21 mouse cellular contexts compared by ENCODE assay signal in the genomic region with DNA sequence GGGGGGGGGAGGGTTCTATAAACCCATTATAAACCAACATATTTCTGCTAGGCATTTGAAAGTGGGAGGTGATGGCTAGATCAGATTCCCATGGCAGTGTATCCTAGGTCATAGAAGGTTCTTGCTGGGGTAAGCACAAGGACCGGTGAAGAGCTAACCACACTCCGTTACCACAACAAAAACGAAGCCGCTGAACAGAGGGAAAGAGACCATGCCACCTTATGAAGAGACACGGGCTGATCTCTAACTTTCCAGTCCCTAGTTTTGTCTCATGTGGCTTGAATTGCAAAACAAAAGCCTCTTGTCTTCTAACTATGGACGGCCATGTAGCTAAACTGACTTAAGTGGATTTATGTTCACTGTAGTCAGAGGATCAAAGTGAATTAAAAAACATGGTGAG. TPM values are rescaled to one million over a fixed set of nuclear protein-coding genes. Genes with fewer than 3 reads are reported as not detected.
DNase-seq lines count a peak whose midpoint lies in the region; ATAC-seq and TF ChIP-seq lines count a peak whose summit lies in the region.
"Had no signal": no experiment of that assay in that cellular context is flagged by ENCODE, and none has a peak within 500 bp of the region (broad histone marks: within the 10 kb centered on the region; RNA-seq: fewer than 3 reads in every experiment).

No protein-coding gene starts in this region.

- H3K9me3 ChIP-seq in midbrain, embryonic 11.5 days (ENCODE audit: control insufficient read depth, low read length), result no peaks in the 10 kb centered on the region
- no peaks in the 10 kb centered on the region for H3K9me3 ChIP-seq in midbrain, embryonic 14.5 days (ENCODE audit: control insufficient read depth, low read length)
- H3K9me3 ChIP-seq: forebrain, embryonic 10.5 days; forebrain, embryonic 13.5 days; heart, embryonic 10.5 days; hindbrain, embryonic 12.5 days; hindbrain, embryonic 15.5 days had no signal

- peak overlapping the region; percentile 54; the same call in 1 of the 2 replicates for H3K27ac ChIP-seq in gastrocnemius, adult 2 months
- no peak overlapping the region for H3K27ac ChIP-seq in midbrain, embryonic 11.5 days (ENCODE audit: low read depth, low read length)
- no peak overlapping the region for H3K27ac ChIP-seq in midbrain, embryonic 14.5 days (replicated peaks; ENCODE audit: low read depth, low read length)
- H3K27ac ChIP-seq: forebrain, embryonic 10.5 days; forebrain, embryonic 13.5 days; heart, adult 2 months; heart, embryonic 10.5 days; hindbrain, embryonic 12.5 days; hindbrain, embryonic 15.5 days had no signal

- 87% methylated on average over 6 of the region's 6 CpGs for WGBS in midbrain, embryonic 11.5 days
- 93% methylated on average over 6 of the region's 6 CpGs for WGBS in midbrain, embryonic 14.5 days

- H3K4me3 ChIP-seq in gastrocnemius, adult 2 months, result no peak overlapping the region
- H3K4me3 ChIP-seq in midbrain, embryonic 11.5 days (ENCODE audit: low read depth, low read length), result no peak overlapping the region
- no peak overlapping the region for H3K4me3 ChIP-seq in midbrain, embryonic 14.5 days (replicated peaks; ENCODE audit: low read depth, low read length)
- H3K4me3 ChIP-seq: forebrain, embryonic 10.5 days; forebrain, embryonic 13.5 days; heart, adult 2 months; heart, embryonic 10.5 days; hindbrain, embryonic 12.5 days; hindbrain, embryonic 15.5 days had no signal

- intact Hi-C loops in gastrocnemius, adult 2 months (cut with DNase I), result no loop called here
- intact Hi-C loops in gastrocnemius, postnatal 36 days (cut with DNase I), result no loop called here

- no peak overlapping the region for H3K9ac ChIP-seq in midbrain, embryonic 11.5 days (ENCODE audit: low read length)
- H3K9ac ChIP-seq in midbrain, embryonic 14.5 days (replicated peaks; ENCODE audit: low read length), result no peak overlapping the region
- H3K9ac ChIP-seq: forebrain, embryonic 13.5 days; hindbrain, embryonic 12.5 days; hindbrain, embryonic 15.5 days had no signal

- H3K27me3 ChIP-seq in midbrain, embryonic 11.5 days (ENCODE audit: control insufficient read depth, insufficient read depth, low read length), result no peaks in the 10 kb centered on the region
- H3K27me3 ChIP-seq in midbrain, embryonic 14.5 days (ENCODE audit: control insufficient read depth, insufficient read depth, low read length), result no peaks in the 10 kb centered on the region
- H3K27me3 ChIP-seq: forebrain, embryonic 13.5 days; hindbrain, embryonic 12.5 days; hindbrain, embryonic 15.5 days had no signal

- no peaks in the 10 kb centered on the region for H3K4me1 ChIP-seq in midbrain, embryonic 11.5 days (ENCODE audit: control insufficient read depth, insufficient read depth, low read length)
- no peaks in the 10 kb centered on the region for H3K4me1 ChIP-seq in midbrain, embryonic 14.5 days (ENCODE audit: control insufficient read depth, insufficient read depth, low read length)
- H3K4me1 ChIP-seq: forebrain, embryonic 10.5 days; forebrain, embryonic 13.5 days; hindbrain, embryonic 12.5 days; hindbrain, embryonic 15.5 days had no signal

- H3K36me3 ChIP-seq in midbrain, embryonic 11.5 days (ENCODE audit: control insufficient read depth, insufficient read depth, low read length), result no peaks in the 10 kb centered on the region
- no peaks in the 10 kb centered on the region for H3K36me3 ChIP-seq in midbrain, embryonic 14.5 days (ENCODE audit: control insufficient read depth, insufficient read depth, low read length)
- H3K36me3 ChIP-seq: forebrain, embryonic 10.5 days; heart, embryonic 10.5 days; hindbrain, embryonic 12.5 days; hindbrain, embryonic 15.5 days had no signal

- no peak for DNase-seq in gastrocnemius, adult 2 months
- DNase-seq in gastrocnemius, postnatal 36 days, result no peak
- DNase-seq in midbrain, embryonic 11.5 days (ENCODE audit: low spot score, missing footprints), result peak; percentile 57
- DNase-seq in midbrain, embryonic 14.5 days, result no peak
- DNase-seq in naive thymus-derived CD4-positive, alpha-beta T cell, adult 2 months (ENCODE audit: low read depth), result peak; percentile 79
- DNase-seq in layer of hippocampus, adult 11-12 months (ENCODE audit: low spot score), result no peak
- DNase-seq: adrenal gland, postnatal 10 days; adrenal gland, postnatal 36 days; cerebellum, adult 18-20 months; cerebellum, adult 9-10 months; cerebellum, postnatal 14 days; gastrocnemius, postnatal 14 days; heart, adult 2 months had no signal

- ATAC-seq in midbrain, embryonic 11.5 days (ENCODE audit: low FRiP score), result no peak
- ATAC-seq in midbrain, embryonic 14.5 days (ENCODE audit: low FRiP score, low TSS enrichment), result no peak
- peak; percentile 57 for ATAC-seq in CD4-positive, CD25-positive, alpha-beta regulatory T cell, adult 4 months
- ATAC-seq in megakaryocyte progenitor cell, adult 5-6 weeks (replicated peaks; ENCODE audit: poor library complexity), result no peak
- ATAC-seq: forebrain, embryonic 13.5 days; forebrain, embryonic 16.5 days had no signal

- TF ChIP-seq CTCF in gastrocnemius, adult 2 months (IDR thresholded peaks at IDR 0.05), result no peak

- no peak overlapping the region for H3K4me2 ChIP-seq in midbrain, embryonic 11.5 days
- no peak overlapping the region for H3K4me2 ChIP-seq in midbrain, embryonic 14.5 days (ENCODE audit: low read length)
- H3K4me2 ChIP-seq: forebrain, embryonic 13.5 days; hindbrain, embryonic 12.5 days; hindbrain, embryonic 15.5 days had no signal

RNA-seq across cellular contexts. Expression of a gene that starts 12.2 kb away (rescaled TPM):
- total RNA-seq in gastrocnemius, adult 2 months (2021), result 100 to 1,000 TPM; 165 to 223 TPM
- 100 to 1,000 TPM; 161 to 177 TPM for total RNA-seq in gastrocnemius, postnatal 36 days (2021)
- polyA plus RNA-seq in midbrain, embryonic 11.5 days (2014; fragmentation: Nextera tagmentation; extraction: Ambion mirVana), result 99.3 and 102 TPM in 2 replicates
- polyA plus RNA-seq in midbrain, embryonic 14.5 days (2014; fragmentation: Nextera tagmentation; extraction: Ambion mirVana), result 70.7 and 97.5 TPM in 2 replicates
- 10 to 100 TPM; 13.9 to 27.5 TPM for polyA plus RNA-seq in CD4-positive, CD25-positive, alpha-beta regulatory T cell, adult 4 months (2017; shearing (Covaris generic))
- 46.0 and 48.4 TPM in 2 replicates for total RNA-seq in megakaryocyte progenitor cell, adult 5-6 weeks (2015)
- total RNA-seq in megakaryocyte progenitor cell, adult 5-6 weeks (2017), result 51.4 and 59.9 TPM in 2 replicates

Comparison
In these comparisons a context has a peak if more than half of its experiments do, and no peak if none do; other contexts are left out.
1. DNase-seq: peak in midbrain, embryonic 11.5 days (single experiment) and naive thymus-derived CD4-positive, alpha-beta T cell, adult 2 months (single experiment); none in gastrocnemius, adult 2 months (single experiment), gastrocnemius, postnatal 36 days (0 of 2), midbrain, embryonic 14.5 days (single experiment) and layer of hippocampus, adult 11-12 months (single experiment).